Mouse (Mus musculus) ES-Bruce4 (cell line): ENCODE measurements at regions not wholly inside any gene's neighbourhood (a gene's known extent, or its start where the extent isn't known, plus 50 kb on each side); places are given as distances from the start of the nearest gene placed in this dataset.
"Not testable (repeated sequence)": the region's sequence is repeated elsewhere in the genome, so short reads cannot be mapped to it uniquely, and the experiment has no call there.

Experiments used
- H3K27ac ChIP-seq: 2 replicates; pipeline ENCODE4 v1.5.1; 2012; ENCODE audit warnings: low read length, inconsistent platforms; ENCODE audit not compliant: insufficient read depth
- H3K27me3 ChIP-seq: 2 replicates; pipeline ENCODE4 v1.6.1; 2012; ENCODE audit warnings: mild to moderate bottlenecking, low read length, inconsistent platforms; ENCODE audit not compliant: control insufficient read depth, poor library complexity, insufficient read depth, severe bottlenecking
- H3K36me3 ChIP-seq: 2 replicates; pipeline ENCODE4 v1.6.1; 2012; ENCODE audit warnings: inconsistent platforms, mild to moderate bottlenecking, low read length, moderate library complexity; ENCODE audit not compliant: control insufficient read depth, poor library complexity, insufficient read depth, severe bottlenecking
- H3K4me1 ChIP-seq: one replicate; pipeline ENCODE4 v1.8.1; 2011; ENCODE audit warnings: low read length; ENCODE audit not compliant: control insufficient read depth, insufficient read depth
- H3K4me3 ChIP-seq: 2 replicates; pipeline ENCODE4 v1.5.1; 2011; ENCODE audit warnings: low read depth, mild to moderate bottlenecking, low read length
- H3K9ac ChIP-seq: 2 replicates; pipeline ENCODE4 v1.6.1; 2012; ENCODE audit warnings: low read depth, mild to moderate bottlenecking, inconsistent platforms; ENCODE audit not compliant: poor library complexity, severe bottlenecking
- H3K9me3 ChIP-seq: replicated peaks from 2 replicates; pipeline ENCODE4 v1.6.1; 2012; ENCODE audit warnings: mild to moderate bottlenecking, low read length, inconsistent platforms; ENCODE audit not compliant: control insufficient read depth, poor library complexity, insufficient read depth, severe bottlenecking
- CTCF ChIP-seq: IDR thresholded peaks from one replicate; pipeline ENCODE4 v1.8.1; 2011; ENCODE audit warnings: low read depth, low read length
- EP300 ChIP-seq: IDR thresholded peaks from 2 replicates; pipeline ENCODE4 v1.6.1; 2011; ENCODE audit warnings: low read depth, low read length; ENCODE audit not compliant: insufficient read depth
- POLR2A ChIP-seq: IDR thresholded peaks from one replicate; pipeline ENCODE4 v1.8.1; 2011; ENCODE audit warnings: low read length; ENCODE audit not compliant: insufficient read depth

DNA sequence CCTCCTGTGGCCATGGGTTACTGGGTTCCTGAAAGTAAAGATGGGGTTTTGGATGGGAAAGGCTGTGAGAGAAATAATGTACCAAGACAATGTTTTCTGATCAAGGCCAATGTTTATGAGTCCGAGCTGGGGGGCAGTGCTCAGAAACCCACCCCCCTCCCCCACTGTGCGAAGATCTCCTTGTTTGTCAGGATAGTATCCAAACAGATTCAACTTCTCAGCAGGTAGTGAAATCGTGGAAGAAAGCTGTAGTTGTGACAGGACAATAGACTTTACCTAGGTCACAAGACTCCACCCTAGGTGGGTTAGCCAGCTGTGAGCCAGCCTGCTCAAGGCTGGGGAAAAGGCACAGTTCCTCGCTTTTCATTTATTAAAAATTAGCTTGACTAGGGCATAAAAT is 6688.6 kb upstream of the Gm7489 start:
- no peak overlapping the region for H3K4me3 ChIP-seq
- no peak overlapping the region for H3K9ac ChIP-seq
- H3K27me3 ChIP-seq: no peaks in the 10 kb centered on the region
- H3K9me3 ChIP-seq: peaks cover 11% of the 10 kb centered on the region
- H3K36me3 ChIP-seq: no peaks in the 10 kb centered on the region
- H3K4me1 ChIP-seq: no peaks in the 10 kb centered on the region
- peak overlapping the region; percentile 93 for H3K27ac ChIP-seq
- TF ChIP-seq EP300 (peak; percentile 74; the same call in 1 of the 2 replicates), POLR2A (no peak)

DNA sequence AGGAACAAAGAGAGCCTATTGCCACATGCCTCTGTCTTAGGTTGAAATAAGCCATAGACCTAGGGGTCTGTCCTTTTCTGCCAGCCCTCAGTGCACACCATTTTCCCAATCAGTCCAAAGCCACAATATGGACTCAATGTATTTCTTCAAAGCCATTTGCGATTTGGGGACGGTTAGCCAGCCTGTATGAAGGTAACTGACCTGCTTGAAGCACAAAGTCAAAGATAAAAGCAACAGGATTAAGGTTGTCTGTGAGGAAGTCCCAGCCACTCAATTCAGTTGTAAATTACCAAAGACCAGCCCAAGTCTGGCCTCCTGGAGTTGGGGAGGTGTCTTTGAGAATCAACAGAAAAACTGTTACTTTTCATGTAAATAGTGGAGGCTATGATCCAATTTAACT is 6688.1 kb upstream of the Gm7489 start:
- Histone ChIP-seq H3K27me3 (no peaks in the 10 kb centered on the region), H3K4me3 (no peak overlapping the region), H3K27ac (peak overlapping the region; percentile 93), H3K36me3 (no peaks in the 10 kb centered on the region), H3K9me3 (peaks cover 11% of the 10 kb centered on the region), H3K9ac (no peak overlapping the region), H3K4me1 (no peaks in the 10 kb centered on the region)
- TF ChIP-seq EP300 (no peak), CTCF (no peak), POLR2A (no peak)

DNA sequence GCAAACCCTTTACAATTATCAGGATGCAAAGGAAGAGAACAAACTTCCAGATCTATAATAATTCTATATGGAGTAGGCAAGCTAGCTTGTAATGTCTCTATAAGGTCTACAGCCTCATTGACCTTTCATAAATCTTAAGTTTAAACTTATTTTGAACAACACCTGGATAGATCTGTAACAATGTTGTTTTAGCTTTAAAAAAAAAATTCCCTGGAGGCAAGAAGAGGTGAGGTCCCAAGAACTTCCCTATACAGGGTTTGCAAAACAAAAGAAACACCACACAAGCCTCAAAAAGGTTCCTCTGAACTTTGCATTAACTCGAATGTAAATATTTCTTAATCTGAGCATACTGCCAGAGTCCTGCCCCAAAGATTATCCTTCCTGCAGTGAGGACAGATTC is 6685.3 kb upstream of the Gm7489 start:
- no peaks in the 10 kb centered on the region for H3K36me3 ChIP-seq
- no peak overlapping the region for H3K4me3 ChIP-seq
- H3K27me3 ChIP-seq: no peaks in the 10 kb centered on the region
- no peaks in the 10 kb centered on the region for H3K4me1 ChIP-seq
- H3K9me3 ChIP-seq: peaks cover 10% of the 10 kb centered on the region
- H3K27ac ChIP-seq: no peak overlapping the region
- no peak overlapping the region for H3K9ac ChIP-seq
- TF ChIP-seq CTCF (no peak), POLR2A (no peak), EP300 (no peak)

DNA sequence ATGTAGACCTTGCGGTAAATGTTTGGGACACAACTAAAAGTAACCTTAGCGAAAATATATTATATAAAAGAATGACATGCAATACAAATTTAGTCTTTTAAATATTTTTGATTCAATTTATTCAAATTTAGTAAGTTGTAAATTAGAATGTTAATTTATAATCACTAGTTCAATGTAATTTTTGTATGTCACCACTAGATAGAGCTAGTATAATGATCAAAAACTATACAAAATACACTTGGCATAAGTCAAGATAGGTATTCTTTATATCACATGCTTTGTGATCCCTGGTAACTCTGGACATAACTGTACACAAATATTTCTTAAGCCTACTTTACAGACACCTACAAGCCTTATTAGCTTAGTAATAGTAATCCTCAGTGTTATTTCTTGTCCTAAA is 6682.6 kb upstream of the Gm7489 start:
- TF ChIP-seq CTCF: no peak
- TF ChIP-seq POLR2A: no peak
- no peak for TF ChIP-seq EP300
- Histone ChIP-seq H3K4me1 (no peaks in the 10 kb centered on the region), H3K9ac (no peak overlapping the region), H3K9me3 (peaks cover 5% of the 10 kb centered on the region), H3K27me3 (no peaks in the 10 kb centered on the region), H3K27ac (no peak overlapping the region), H3K4me3 (no peak overlapping the region), H3K36me3 (no peaks in the 10 kb centered on the region)

DNA sequence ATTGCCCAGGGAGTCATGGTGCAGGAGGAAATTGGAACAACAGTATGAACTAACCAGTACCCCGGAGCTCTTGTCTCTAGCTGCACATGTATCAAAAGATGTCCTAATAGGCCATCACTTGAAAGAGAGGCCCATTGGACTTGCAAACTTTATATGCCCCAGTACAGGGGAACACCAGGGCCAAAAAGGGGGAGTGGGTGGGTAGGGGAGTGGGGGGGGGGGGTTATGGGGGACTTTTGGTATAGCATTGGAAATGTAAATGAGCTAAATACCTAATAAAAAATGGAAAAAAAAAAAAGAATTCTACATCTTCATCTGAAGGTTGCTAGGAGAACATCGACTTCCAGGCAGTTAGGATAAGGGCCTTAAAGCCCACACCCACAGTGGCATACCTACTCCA is 6651.5 kb upstream of the Gm7489 start:
- H3K9ac ChIP-seq, H3K4me3 ChIP-seq, H3K27me3 ChIP-seq, H3K36me3 ChIP-seq, H3K9me3 ChIP-seq, H3K27ac ChIP-seq, H3K4me1 ChIP-seq: not testable (repeated sequence)

DNA sequence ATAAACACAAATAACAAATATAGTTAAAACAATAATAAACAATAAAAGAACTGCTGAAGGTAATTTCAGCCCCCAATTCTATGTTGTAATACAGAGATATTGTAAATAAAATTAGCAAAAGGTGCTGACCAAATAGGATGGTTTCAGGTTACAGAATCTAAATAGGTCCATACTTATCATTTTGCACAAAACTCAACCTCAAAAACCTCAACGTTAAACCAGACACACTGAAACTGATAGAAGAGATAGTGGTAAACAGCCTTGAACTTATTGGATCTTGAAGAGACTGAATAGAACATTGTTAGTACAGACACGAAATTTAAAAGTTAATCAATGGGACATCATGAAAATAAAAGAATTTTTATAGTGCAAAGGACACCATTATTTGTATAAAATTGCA is 6649.1 kb upstream of the Gm7489 start:
- TF ChIP-seq EP300: no peak
- no peak for TF ChIP-seq CTCF
- TF ChIP-seq POLR2A: no peak
- no peaks in the 10 kb centered on the region for H3K36me3 ChIP-seq
- no peak overlapping the region for H3K27ac ChIP-seq
- H3K9me3 ChIP-seq: 0 out of 2 replicates have a peak, but pooled peaks cover 2% of the 10 kb centered on the region
- H3K4me1 ChIP-seq: no peaks in the 10 kb centered on the region
- no peak overlapping the region for H3K9ac ChIP-seq
- no peaks in the 10 kb centered on the region for H3K27me3 ChIP-seq
- H3K4me3 ChIP-seq: no peak overlapping the region
